ENCODE assay signal across 8 mouse cellular contexts in the genomic region with DNA sequence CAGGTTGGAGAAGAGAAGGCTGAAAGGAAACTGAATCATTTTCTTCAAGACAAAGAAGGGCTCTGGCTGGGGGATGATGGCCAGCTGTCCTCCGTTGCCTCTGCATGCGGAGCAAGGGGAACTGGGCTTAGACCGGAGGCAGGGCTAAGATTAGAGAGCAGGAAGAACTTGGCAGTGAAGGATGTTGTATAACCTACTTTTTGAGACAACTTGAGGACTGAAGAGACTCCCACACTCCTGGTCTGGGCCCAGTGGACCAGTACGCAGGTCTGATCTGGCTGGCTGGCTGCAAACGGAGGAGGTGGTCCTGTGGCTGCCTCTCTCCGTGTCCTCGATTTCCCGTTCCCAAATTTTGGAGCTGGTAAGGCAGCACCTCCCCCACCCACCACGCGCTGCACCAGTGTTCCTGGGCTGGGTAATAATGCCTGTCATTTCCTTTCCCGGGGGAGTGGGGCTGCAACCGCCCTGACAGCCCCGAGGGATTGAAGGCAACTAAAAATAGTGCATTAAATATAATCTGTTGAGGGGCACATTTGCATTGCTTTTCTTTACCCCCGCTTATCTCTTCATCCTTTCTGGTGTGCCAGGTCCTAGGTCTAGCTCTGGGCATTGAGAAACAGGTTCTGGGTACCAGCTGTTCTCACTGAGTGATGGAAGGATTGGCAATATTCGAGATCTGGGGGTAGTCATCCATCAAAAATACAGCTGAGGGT. TPM values are rescaled to one million over a fixed set of nuclear protein-coding genes. Genes with fewer than 3 reads are reported as not detected.
DNase-seq lines count a peak whose midpoint lies in the region; ATAC-seq and TF ChIP-seq lines count a peak whose summit lies in the region.

No protein-coding gene starts in this region.

- WGBS in intestine, embryonic 16.5 days = 26% methylated on average over 15 of the region's 15 CpGs
- WGBS in liver, embryonic 11.5 days = 17% methylated on average over 15 of the region's 15 CpGs
- 17% methylated on average over 15 of the region's 15 CpGs for WGBS in small intestine, adult 2 months

- no peaks in the 10 kb centered on the region for H3K36me3 ChIP-seq in intestine, embryonic 16.5 days (ENCODE audit: control insufficient read depth, insufficient read depth, low read length)
- H3K36me3 ChIP-seq in liver, embryonic 11.5 days (ENCODE audit: control insufficient read depth, insufficient read depth, low read length) = no peaks in the 10 kb centered on the region
- no peaks in the 10 kb centered on the region for H3K36me3 ChIP-seq in small intestine, adult 2 months (ENCODE audit: control insufficient read depth, insufficient read depth, low read length)

- no peak overlapping the region for H3K4me3 ChIP-seq in intestine, embryonic 16.5 days (ENCODE audit: low read length)
- H3K4me3 ChIP-seq in liver, embryonic 11.5 days (ENCODE audit: low read depth, low read length) = 0 out of 2 replicates have a peak overlapping the region, but pooled peaks have one; percentile 2
- H3K4me3 ChIP-seq in small intestine, adult 2 months (ENCODE audit: low read depth, low read length) = 0 out of 2 replicates have a peak overlapping the region, but pooled peaks have one; percentile 21

- H3K4me2 ChIP-seq in intestine, embryonic 16.5 days (ENCODE audit: low read depth, low read length) = peak overlapping the region; percentile 28; the same call in 1 of the 2 replicates
- H3K4me2 ChIP-seq in liver, embryonic 11.5 days = peak overlapping the region; percentile 44

- intact Hi-C loops in left cerebral cortex, postnatal 4 days (cut with DNase I) = no loop called here

- H3K9ac ChIP-seq in intestine, embryonic 16.5 days (ENCODE audit: low read depth, low read length) = no peak overlapping the region
- H3K9ac ChIP-seq in liver, embryonic 11.5 days (ENCODE audit: low read depth, low read length) = 0 out of 2 replicates have a peak overlapping the region, but pooled peaks have one; percentile 5

- TF ChIP-seq POLR2A in small intestine, adult 2 months (IDR thresholded peaks at IDR 0.05; ENCODE audit: low read depth, low read length) = no peak

- no peak overlapping the region for H3K27ac ChIP-seq in intestine, embryonic 16.5 days (ENCODE audit: low read length)
- H3K27ac ChIP-seq in liver, embryonic 11.5 days (ENCODE audit: low read depth, low read length) = peak overlapping the region; percentile 42
- H3K27ac ChIP-seq in small intestine, adult 2 months (ENCODE audit: insufficient read depth, low read depth, low read length) = peak overlapping the region; percentile 59

- TF ChIP-seq CTCF in small intestine, adult 2 months (IDR thresholded peaks at IDR 0.05; ENCODE audit: extremely low read depth, insufficient read length, insufficient replicate concordance, low read depth, low read length) = no peak

- H3K27me3 ChIP-seq in intestine, embryonic 16.5 days (replicated peaks; ENCODE audit: control insufficient read depth, insufficient read depth, low read length) = no peaks in the 10 kb centered on the region
- no peaks in the 10 kb centered on the region for H3K27me3 ChIP-seq in liver, embryonic 11.5 days (replicated peaks; ENCODE audit: control insufficient read depth, insufficient read depth, low read length)
- H3K27me3 ChIP-seq in small intestine, adult 2 months (ENCODE audit: control insufficient read depth, insufficient read depth, low read length) = no peaks in the 10 kb centered on the region

- ATAC-seq in intestine, embryonic 16.5 days = peak; percentile 35
- ATAC-seq in liver, embryonic 11.5 days (replicated peaks; ENCODE audit: low FRiP score) = peak; percentile 41

- peak; percentile 61 for DNase-seq in left cerebral cortex, adult 11 months (ENCODE audit: low spot score)
- DNase-seq in left cerebral cortex, postnatal 4 days = no peak
- peak; percentile 39 to 61 for DNase-seq in frontal cortex, postnatal 10 days (ENCODE audit: low spot score in 2 of 2)
- peak; percentile 47 for DNase-seq in liver, embryonic 11.5 days (ENCODE audit: low spot score)
- DNase-seq in retina, postnatal 1 day = no peak
- no peak for DNase-seq in urinary bladder, adult 18-20 months (ENCODE audit: low spot score in 2 of 2)

- peaks cover 13% of the 10 kb centered on the region for H3K4me1 ChIP-seq in intestine, embryonic 16.5 days (ENCODE audit: control insufficient read depth, insufficient read depth, low read length)
- H3K4me1 ChIP-seq in liver, embryonic 11.5 days (replicated peaks; ENCODE audit: control insufficient read depth, insufficient read depth, low read length) = peaks cover 56% of the 10 kb centered on the region
- H3K4me1 ChIP-seq in small intestine, adult 2 months (ENCODE audit: control insufficient read depth, insufficient read depth, insufficient read length, low read length) = peaks cover 16% of the 10 kb centered on the region

- H3K9me3 ChIP-seq in intestine, embryonic 16.5 days (ENCODE audit: control insufficient read depth, low read length) = no peaks in the 10 kb centered on the region
- no peaks in the 10 kb centered on the region for H3K9me3 ChIP-seq in liver, embryonic 11.5 days (ENCODE audit: control insufficient read depth, low read length)

RNA-seq across cellular contexts. Expression of a gene that starts 12.6 kb away (rescaled TPM):
- total RNA-seq in left cerebral cortex, postnatal 4 days (2021) = 10 to 100 TPM; 10.5 to 11.1 TPM
- 16.6 and 20.5 TPM in 2 replicates for polyA plus RNA-seq in intestine, embryonic 16.5 days (2015; fragmentation: Nextera tagmentation; extraction: Ambion mirVana)
- polyA plus RNA-seq in liver, embryonic 11.5 days (2014; fragmentation: Nextera tagmentation; extraction: Ambion mirVana) = 8.0 and 8.6 TPM in 2 replicates
- polyA plus RNA-seq in small intestine, adult 2 months (2012; rRNA removed) = 2.7 and 8.0 TPM in 2 replicates

RNA-seq across cellular contexts. Expression of a gene that starts 15.3 kb away (rescaled TPM):
- total RNA-seq in left cerebral cortex, postnatal 4 days (2021) = 100 to 1,000 TPM; 616 to 622 TPM
- polyA plus RNA-seq in intestine, embryonic 16.5 days (2015; fragmentation: Nextera tagmentation; extraction: Ambion mirVana) = 2.2 and 2.3 TPM in 2 replicates
- 20.8 and 23.6 TPM in 2 replicates for polyA plus RNA-seq in liver, embryonic 11.5 days (2014; fragmentation: Nextera tagmentation; extraction: Ambion mirVana)
- 3.1 and 7.8 TPM in 2 replicates for polyA plus RNA-seq in small intestine, adult 2 months (2012; rRNA removed)

RNA-seq across cellular contexts. Expression of a gene that starts 29.0 kb away (rescaled TPM):
- total RNA-seq in left cerebral cortex, postnatal 4 days (2021) = 1 to 10 TPM; 3.4 TPM
- polyA plus RNA-seq in intestine, embryonic 16.5 days (2015; fragmentation: Nextera tagmentation; extraction: Ambion mirVana) = 1.5 and 3.1 TPM in 2 replicates
- 0.66 and 1.5 TPM in 2 replicates for polyA plus RNA-seq in liver, embryonic 11.5 days (2014; fragmentation: Nextera tagmentation; extraction: Ambion mirVana)
- 2.7 and 56.1 TPM in 2 replicates for polyA plus RNA-seq in small intestine, adult 2 months (2012; rRNA removed)

RNA-seq across cellular contexts. Expression of a gene that starts 40.2 kb away (rescaled TPM):
- total RNA-seq in left cerebral cortex, postnatal 4 days (2021) = 10 to 100 TPM; 30.8 to 30.9 TPM
- 49.2 and 49.4 TPM in 2 replicates for polyA plus RNA-seq in intestine, embryonic 16.5 days (2015; fragmentation: Nextera tagmentation; extraction: Ambion mirVana)
- 34.9 and 36.6 TPM in 2 replicates for polyA plus RNA-seq in liver, embryonic 11.5 days (2014; fragmentation: Nextera tagmentation; extraction: Ambion mirVana)
- 10.1 and 13.6 TPM in 2 replicates for polyA plus RNA-seq in small intestine, adult 2 months (2012; rRNA removed)

RNA-seq across cellular contexts. Expression of a gene that starts 45.5 kb away (rescaled TPM):
- total RNA-seq in left cerebral cortex, postnatal 4 days (2021) = 1 to 10 TPM; 1.3 to 1.6 TPM
- polyA plus RNA-seq in intestine, embryonic 16.5 days (2015; fragmentation: Nextera tagmentation; extraction: Ambion mirVana) = 3.0 and 3.4 TPM in 2 replicates
- 3.9 and 4.9 TPM in 2 replicates for polyA plus RNA-seq in liver, embryonic 11.5 days (2014; fragmentation: Nextera tagmentation; extraction: Ambion mirVana)
- 0.39 and 0.42 TPM in 2 replicates for polyA plus RNA-seq in small intestine, adult 2 months (2012; rRNA removed)

Comparison
In these comparisons a context has a peak if more than half of its experiments do, and no peak if none do; other contexts are left out.
1. DNase-seq: peak in left cerebral cortex, adult 11 months (single experiment), frontal cortex, postnatal 10 days (2 of 2) and liver, embryonic 11.5 days (single experiment); none in left cerebral cortex, postnatal 4 days (single experiment), retina, postnatal 1 day (single experiment) and urinary bladder, adult 18-20 months (0 of 2).